Mouse (Mus musculus) lung, postnatal 36 days (tissue): ENCODE data around the gene Mki67.

Experiments
- DNase-seq: peaks from one replicate; pipeline ENCODE4 v3.0.0; 2022; ENCODE audit warnings: mixed read lengths

Gene Mki67

DNA sequence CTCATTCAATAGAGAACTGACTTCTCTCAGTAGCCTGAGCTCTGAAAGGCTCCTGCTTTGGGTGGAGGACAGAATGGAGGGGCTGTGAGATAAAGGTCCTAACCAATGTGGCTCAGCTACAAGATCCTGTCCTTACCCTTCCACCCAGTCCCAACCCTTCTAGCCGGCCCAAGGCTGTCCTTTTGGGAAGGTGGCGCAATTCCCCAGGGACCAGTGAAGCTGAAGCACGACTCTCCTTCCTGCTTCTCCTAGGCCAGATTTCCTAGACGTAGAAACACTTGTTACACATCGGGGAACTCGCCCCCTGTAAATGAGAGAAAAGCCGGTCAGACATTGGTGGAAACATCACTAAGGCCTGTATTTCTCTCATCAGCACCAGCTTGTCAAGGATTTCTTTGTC is 52.0 kb downstream of the Mki67 start:
- DNase-seq, result no peak

DNA sequence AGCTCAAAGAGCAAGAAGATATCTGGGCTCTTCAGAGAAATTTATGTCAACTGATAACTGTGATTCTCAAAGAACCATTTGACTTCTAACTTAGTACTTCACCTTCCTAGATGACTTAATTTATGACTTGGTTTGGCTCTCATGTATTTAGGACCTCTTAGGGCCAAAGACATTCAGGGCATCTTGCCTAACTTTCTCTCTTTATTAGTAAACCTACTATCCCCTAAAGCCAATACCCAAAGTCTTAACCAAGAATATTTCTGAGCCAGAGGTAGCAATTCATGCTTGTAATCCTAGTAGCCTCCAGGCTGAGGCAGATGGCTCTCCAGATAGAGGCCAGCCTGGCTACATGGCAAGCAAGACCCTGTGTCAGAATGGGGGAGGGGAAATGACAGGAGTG is 55.8 kb downstream of the Mki67 start:
- no peak for DNase-seq

DNA sequence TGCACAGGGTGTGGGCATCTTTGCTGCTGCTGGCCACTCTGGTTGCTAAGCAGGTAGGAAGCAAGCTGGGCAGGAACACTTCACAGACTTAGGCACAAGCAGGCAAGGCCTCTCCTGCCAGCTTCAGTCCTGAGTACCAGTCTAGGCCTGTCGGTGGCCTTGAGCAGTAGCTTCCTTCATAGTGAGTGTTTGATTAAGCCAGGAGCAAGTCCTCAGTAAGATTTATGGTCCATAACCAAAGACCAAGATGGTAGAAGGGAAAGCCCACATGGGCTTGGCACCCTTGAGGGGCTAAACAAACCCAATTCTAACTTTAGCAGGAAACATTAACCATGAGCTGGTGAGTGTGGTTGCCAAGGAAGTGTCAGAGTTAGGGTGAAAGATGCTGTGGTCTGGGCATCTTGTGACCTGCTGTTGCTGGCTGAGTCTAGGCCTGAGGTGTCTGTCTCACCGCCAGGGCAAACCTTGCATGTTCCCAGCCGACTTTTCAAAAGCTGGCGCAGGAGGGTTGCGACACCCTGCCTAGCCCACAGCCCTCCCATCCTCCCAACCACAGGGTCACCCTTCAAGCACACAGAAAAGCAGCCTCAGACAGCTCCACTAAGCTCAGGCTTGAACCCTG is 56.7 kb downstream of the Mki67 start:
- DNase-seq, result peak; percentile 56

DNA sequence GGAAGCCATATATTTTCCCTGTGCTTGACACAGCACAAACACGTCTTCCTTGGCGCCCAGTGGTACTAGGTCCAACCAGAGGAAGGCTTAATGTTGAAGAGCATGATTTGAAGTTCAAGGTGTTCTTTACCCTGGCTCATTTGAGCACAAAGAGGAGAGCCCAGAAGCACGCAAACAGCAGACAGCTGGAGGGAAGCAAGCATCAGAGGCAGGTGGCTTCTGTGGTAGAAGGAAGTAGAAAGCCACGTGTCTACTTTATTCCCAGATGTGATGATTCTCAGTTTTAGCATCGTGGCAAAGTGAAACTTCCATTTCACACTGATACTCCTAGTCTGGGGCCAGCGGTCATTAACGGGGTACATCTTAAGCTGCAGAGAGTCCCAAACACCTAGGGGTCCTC is 58.0 kb downstream of the Mki67 start:
- DNase-seq, result no peak

DNA sequence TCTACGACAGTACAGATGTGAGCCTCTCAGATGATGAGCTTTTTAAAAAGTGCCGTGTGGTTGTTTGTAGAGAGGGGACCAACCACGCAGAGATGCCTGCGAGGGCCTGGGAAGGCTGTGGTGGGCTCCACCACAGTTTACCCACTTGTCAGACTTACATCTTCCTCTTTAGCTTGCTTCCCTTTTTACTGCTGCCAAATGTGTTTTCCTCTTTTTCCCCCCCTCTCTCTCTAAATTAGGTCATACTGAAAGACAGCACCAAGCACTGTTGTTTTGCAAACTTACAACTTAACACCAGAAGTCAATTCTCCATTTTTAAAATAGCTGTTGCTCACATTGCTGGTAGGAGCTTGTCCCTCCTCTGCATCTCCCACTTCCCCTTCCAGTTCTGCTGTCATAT is 61.0 kb downstream of the Mki67 start:
- peak; percentile 32 for DNase-seq

DNA sequence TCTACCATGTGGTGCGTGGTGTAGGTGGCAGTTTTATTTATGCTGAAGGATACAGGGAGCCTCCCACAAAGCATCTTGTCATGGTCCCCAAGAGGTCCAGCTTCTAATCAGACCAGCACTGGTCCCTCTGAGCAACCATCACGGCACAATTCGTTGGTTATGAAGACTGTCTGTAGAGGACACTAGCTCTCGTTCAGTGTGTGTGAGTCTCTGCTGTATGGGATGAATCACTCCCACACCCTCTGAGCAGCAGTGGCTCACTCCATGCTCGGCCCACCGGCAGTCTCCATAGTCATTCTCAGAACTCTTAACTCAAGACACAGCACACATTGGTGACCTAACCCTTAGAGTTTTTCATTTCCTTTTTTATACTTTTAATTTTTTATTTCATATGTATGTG is 61.9 kb downstream of the Mki67 start:
- no peak for DNase-seq

DNA sequence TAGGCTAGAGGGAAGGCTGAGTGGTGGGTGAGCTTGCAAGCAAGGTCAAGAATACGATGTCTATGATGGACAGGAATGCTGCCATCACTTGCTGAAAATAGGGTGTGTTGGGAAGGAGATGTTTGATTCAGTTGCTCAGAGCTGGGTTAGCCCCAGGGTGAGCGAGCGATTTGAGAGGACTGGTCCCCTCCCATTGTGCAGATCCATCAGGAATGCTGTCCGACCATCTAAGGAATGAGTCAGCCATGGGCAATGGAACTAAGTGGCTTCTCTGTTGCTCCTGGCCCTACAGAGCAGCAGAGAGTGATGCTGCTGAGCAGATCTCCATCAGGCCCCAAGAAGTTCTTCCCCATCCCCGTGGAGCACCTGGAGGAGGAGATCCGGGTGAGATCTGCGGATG is 62.6 kb downstream of the Mki67 start:
- DNase-seq, result no peak

DNA sequence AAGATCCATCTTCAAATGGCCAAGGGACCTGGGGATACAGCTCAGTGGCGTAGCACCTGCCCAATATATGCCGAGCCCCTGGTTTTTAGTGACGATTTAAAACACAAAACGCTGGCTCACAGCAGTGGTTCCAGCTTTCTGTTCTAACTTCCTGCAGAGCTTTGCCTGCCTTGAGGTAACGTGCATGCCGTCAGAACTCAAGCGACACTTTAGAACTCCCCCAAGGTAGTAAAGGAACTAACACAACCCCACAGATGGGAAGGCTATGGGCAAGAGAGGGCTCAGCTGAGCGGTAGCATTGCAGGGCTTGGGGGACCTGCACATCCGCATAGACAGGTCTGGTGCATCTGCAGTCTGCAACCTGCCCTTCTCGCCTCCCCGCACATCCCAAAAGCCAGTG is 63.4 kb downstream of the Mki67 start:
- DNase-seq, result no peak

DNA sequence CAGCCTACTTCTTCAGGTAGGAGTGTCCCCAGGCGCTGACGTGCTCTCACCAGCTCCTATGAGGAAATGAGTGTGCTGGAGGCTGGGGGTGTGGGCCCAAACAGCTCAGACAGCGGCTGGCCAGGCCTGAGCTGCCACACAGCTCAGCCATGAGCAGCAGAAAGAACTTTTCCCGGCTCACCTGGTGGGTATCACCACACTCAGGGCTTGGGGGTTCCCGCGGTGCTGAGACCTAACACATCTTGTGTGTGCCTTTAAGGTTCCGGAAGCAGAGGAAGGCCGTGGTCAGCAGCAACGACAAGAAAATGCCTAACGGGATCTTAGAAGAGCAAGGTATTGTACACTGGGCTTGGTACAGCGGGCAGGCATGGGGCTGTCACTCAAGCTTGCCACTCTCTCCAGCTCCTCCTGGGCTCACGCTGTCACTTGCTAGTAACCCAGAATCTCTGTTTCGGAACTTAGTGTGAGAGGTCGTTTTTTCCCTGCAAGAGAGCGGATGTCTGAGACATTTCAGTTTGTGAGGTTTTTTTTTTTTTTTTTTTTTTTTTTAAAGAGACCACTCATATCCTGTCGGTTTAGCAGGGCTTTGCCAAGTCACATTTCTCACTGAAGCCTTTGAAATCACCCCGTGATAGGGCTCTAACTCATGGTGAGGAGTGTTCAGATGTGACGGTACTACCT is 64.2 kb downstream of the Mki67 start:
- DNase-seq, result peak; percentile 68

DNA sequence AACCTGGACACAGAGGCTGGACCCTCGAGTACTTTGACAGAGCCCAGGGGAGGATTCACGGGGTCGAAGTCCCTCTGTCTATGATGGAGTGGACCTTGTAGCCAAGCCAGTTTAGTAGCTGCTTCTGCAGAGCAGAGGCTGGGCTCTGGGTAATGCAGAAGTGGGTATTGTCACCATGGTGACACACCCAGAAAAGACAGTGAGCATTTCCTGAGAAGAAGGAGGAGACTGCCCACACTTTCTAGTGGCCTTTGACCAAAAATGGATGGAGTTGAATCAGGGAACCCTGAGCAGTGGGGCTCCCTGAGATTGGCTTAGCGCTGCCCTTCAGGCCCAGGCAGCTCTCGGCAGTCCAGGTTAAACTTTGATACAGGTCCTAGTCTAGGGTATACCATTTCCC is 66.1 kb downstream of the Mki67 start:
- peak; percentile 61 for DNase-seq

DNA sequence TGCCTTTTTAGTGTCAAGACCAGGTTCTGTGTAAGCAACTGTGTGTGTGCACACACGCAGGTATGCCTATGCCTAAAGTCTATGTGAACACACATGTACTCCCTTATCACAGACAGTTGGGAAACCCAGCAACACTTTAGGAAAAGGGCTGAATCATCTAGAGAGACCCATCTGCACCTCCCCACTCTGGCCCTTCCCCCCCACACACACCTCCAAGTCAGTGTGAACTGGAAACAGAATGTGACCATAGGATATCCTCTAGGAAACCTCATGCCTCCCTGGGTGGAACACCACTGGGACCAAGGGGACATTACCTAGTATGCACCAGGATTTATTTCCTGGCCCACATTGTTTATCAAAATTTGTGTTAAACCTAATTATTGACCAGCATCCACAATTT is 66.9 kb downstream of the Mki67 start:
- DNase-seq, result no peak

DNA sequence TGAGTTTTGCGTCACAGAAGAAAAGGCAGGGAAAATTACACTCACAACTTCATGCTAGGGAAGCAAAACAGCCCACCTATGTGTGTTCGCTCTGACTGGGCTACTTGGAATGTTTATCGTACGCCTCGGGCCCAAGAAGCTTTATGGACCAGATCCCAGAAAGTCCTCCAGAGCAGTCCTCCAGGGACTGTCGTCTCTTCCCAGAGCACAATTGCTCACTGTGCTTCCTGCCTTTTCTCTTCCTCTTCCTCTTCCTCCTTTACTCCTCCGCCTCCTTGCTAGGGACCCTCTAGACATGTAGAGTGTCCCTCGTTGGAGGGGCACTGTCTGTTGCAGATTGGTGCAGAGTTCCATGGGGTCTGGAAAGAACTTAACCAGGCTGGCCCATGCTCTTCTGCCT is 67.3 kb downstream of the Mki67 start:
- DNase-seq, result no peak

DNA sequence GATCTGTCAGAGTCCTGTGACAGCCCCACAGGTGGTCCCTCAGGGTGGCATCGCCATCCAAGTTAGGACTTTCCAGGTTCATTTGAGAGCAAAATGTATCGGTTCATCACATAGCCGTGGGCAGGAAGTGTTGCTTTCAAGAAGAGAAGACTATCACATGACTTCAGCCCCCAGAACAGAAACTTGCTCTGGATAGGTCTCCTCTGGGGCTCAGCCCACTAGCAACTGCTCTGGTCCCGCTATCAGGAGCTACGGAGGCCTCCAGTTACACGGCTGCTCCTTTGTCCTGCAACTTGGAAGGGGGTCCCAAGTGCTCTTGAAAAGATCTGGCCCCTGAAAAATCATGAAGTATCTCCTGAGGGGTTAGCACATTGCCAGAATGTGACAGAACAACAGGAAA is 69.2 kb downstream of the Mki67 start:
- no peak for DNase-seq

DNA sequence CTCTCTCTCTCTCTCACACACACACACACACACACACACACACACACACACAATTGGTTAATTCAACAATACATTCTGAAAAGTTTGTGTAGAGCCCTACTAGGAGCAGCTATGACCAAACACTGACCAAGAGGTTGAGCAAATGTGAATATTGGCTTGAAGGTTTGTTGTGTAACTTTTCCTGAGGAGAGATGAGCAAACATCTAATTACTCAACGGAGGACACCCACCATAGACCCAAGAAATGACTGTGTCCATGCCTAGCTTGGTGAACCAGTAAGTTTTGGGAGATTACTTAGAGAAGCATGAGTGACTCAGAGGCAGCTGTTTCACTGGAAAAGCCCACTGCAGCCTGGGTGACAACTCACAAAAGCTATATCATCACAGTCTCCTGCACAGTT is 71.7 kb downstream of the Mki67 start:
- peak; percentile 28 for DNase-seq

DNA sequence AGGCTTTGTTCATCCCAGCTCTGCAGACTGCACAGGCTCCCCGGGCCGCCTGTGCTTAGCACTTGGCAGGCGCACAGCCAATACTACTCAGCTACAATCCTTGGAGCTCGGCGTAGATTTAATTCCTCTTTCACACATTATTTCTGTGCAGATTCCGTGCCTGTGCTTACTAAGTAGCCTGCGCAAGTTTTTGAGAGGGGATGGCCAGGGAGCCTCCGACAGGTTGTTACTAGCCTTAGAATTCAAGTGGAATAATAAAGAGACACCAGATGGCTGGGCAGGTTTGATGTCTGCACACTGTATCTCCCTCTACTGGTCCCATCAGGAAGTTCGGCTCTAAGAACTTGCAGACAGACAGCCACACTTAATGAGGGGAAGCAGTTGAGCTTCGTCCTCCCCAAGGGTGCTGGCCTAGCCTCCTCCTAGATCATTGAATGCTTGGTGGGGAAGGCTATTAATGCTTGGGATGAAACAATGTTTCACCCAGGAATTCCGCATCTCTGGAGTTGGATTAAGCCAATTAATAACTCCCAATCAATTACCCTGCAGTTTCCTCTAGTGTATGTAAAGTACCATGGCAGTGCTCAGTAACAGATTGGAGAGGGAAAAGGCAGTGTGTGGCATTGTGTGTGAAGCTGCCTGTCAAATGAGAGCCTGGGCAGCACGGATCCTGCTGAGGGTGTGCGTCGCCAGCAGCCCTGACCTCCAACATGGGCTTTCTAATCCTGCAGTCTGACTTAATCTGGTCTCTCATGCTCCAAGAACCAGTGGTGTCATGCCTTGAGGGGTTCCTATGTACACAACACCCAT is 74.3 kb downstream of the Mki67 start:
- peak; percentile 55 for DNase-seq
